Mouse (Mus musculus) megakaryocyte, embryonic 14.5 days (primary cell): ENCODE measurements around the gene Cdc34b.

Experiments used
- FLI1 ChIP-seq: IDR thresholded peaks from 2 replicates; pipeline ENCODE4 v1.6.1; 2012; ENCODE audit warnings: low read length, inconsistent platforms, mixed read lengths
- GATA1 ChIP-seq: IDR thresholded peaks from 3 replicates; pipeline ENCODE4 v1.6.1; 2012; ENCODE audit warnings: mixed read lengths, low read length, inconsistent platforms, borderline replicate concordance

- TF ChIP-seq GATA1: no peak
- TF ChIP-seq FLI1: no peak
These were observed 11.5 kb downstream of the Cdc34b start for GRCm38 (mm10) chr11:94752946-94753713.
